Mouse (Mus musculus) embryo, embryonic 11.5 days (tissue): ENCODE results near the gene Slc26a6.

Source experiments
- DNase-seq: peaks from one replicate; pipeline ENCODE4 v3.0.0-alpha.2; 2012; ENCODE audit warnings: low read depth, low spot score

Slc26a6 gene

DNA sequence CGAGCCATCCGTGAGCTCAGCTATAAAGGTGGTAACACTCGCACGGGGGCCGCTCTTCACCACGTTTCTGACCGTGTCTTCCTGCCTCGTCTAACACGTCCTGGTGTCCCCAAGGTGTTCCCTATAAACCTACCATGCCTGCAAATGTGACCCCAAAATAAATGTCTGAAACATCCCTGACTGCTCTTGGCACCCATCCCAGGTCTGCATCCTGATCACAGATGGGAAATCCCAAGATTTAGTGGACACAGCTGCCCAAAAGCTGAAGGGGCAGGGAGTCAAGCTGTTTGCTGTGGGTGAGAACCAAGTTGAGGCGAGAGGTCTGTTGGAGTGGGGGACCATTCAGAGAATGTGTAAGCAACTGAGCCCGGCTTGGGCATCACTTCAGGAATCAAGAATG is 102.2 kb downstream of the Slc26a6 start:
- DNase-seq = no peak

- DNase-seq = no peak
These were observed 102.8 kb downstream of the Slc26a6 start for GRCm38 (mm10) chr9:108955846-108956245.
